Mouse (Mus musculus): ENCODE results near the gene Cux2.

DNA sequence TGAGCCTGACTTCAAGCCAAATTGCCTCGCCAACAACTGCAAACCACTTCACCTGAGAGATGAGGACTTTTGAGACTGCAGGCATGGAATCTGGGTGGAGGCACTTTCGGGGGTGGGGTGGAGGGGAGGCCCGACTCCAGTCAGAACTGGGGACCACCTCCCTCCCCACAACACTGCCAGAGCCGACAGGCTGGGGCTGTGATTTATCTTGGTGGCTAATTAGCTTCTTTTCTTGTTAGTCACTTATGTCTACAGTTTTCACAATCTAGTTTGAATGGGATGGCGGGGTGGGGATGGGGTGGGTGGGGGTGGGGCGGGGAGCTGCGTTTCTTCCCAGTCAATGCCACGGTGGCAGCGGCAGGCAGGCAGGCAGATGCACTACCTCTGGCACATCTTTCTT lies 125.5 kb downstream of the Cux2 start:
- TF ChIP-seq CTCF (conservative IDR thresholded peaks at IDR 0.05 in 1 of 2, IDR thresholded peaks at IDR 0.05 in 1 of 2; ENCODE audit: low read depth in 2 of 2, low read length in 2 of 2) (no peak), POLR2A (IDR thresholded peaks at IDR 0.05; ENCODE audit: low read depth, low read length) (no peak), EP300 (IDR thresholded peaks at IDR 0.05; ENCODE audit: low read length) (no peak), MAFK (IDR thresholded peaks at IDR 0.05; ENCODE audit: insufficient replicate concordance, low read length) (no peak), BHLHE40 (IDR thresholded peaks at IDR 0.05; ENCODE audit: low read depth, low read length) (no peak), NELFE (IDR thresholded peaks at IDR 0.05; ENCODE audit: low read depth, low read length) (no peak), ZMIZ1 (IDR thresholded peaks at IDR 0.05; ENCODE audit: low read depth, low read length) (no peak), ZNF384 (IDR thresholded peaks at IDR 0.05; ENCODE audit: low read depth, low read length) (no peak), MYC (IDR thresholded peaks at IDR 0.05; ENCODE audit: low read depth, low read length) (no peak), ZKSCAN1 (IDR thresholded peaks at IDR 0.05; ENCODE audit: borderline replicate concordance, low read depth, low read length) (no peak), TCF12 (IDR thresholded peaks at IDR 0.05; ENCODE audit: low read depth, low read length) (no peak)
